Mouse (Mus musculus): ENCODE results near the gene Efcab6.

DNA sequence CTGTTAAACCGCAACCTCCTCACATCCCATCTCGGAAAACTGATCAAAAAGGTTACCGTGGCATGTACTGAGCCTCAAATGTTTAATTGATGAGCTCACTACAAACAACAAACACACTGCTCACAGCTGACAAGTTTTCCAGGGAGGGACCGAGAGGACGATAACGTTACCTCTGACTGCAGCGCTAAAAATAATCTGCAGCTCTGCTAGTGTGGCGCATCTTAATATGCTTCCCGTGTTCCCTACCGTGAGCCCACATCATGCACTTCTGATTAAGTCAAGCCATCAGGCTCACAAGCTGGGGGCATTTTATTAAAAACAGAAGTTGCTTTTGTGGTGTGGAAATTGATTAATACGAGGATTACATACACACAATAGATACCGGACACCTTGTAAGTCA, 97.4 kb downstream of the Efcab6 start:
- TF ChIP-seq TCF12 (IDR thresholded peaks at IDR 0.05; ENCODE audit: insufficient read depth, poor library complexity, severe bottlenecking) (no peak), MYOD1 (IDR thresholded peaks at IDR 0.05; ENCODE audit: control insufficient read depth in 1 of 3, insufficient read length in 2 of 3, low read depth in 2 of 3) (no peak), POLR2A (IDR thresholded peaks at IDR 0.05; ENCODE audit: insufficient read length, low read depth) (no peak), POLR2AphosphoS2 (IDR thresholded peaks at IDR 0.05; ENCODE audit: insufficient read length, low read depth) (no peak), MAX (IDR thresholded peaks at IDR 0.05; ENCODE audit: low read depth) (no peak), CEBPB (IDR thresholded peaks at IDR 0.05; ENCODE audit: insufficient read depth, poor library complexity, severe bottlenecking) (no peak), MYOG (IDR thresholded peaks at IDR 0.05; ENCODE audit: control insufficient read depth in 1 of 3, insufficient read depth in 1 of 3, insufficient read length in 2 of 3, low read depth in 2 of 3) (no peak), USF1 (IDR thresholded peaks at IDR 0.05; ENCODE audit: low read depth) (no peak), E2F4 (IDR thresholded peaks at IDR 0.05; ENCODE audit: insufficient read depth) (no peak)

Data from myocyte (in vitro differentiated cells).